Mouse (Mus musculus) neural tube, embryonic 10.5 days (tissue): Measurements from ENCODE around the gene Kcnj4.
"Not testable (repeated sequence)": the region's sequence is repeated elsewhere in the genome, so short reads cannot be mapped to it uniquely, and the experiment has no call there.

Source experiments
- DNase-seq: peaks from one replicate; pipeline ENCODE4 v3.0.0-alpha.2; 2017; ENCODE audit warnings: low spot score; ENCODE audit errors: extremely low spot score

Kcnj4 gene

GRCm38 (mm10) chr15:79456104-79456503 is 48.9 kb downstream of the Kcnj4 start:
- not testable (repeated sequence) for DNase-seq

GRCm38 (mm10) chr15:79455106-79455810 is 49.8 kb downstream of the Kcnj4 start, which contains the start of gene Csnk1e:
Gene Csnk1e, minus strand, starts transcription at chr15:79455566.
- peak; percentile 66 for DNase-seq

- DNase-seq, result no peak
Observed at GRCm38 (mm10) chr15:79453831-79454230, 51.2 kb downstream of the Kcnj4 start.

- DNase-seq, result no peak
Observed at GRCm38 (mm10) chr15:79448041-79448440, 57.0 kb downstream of the Kcnj4 start.

- no peak for DNase-seq
Observed at GRCm38 (mm10) chr15:79445786-79446654, 59.0 kb downstream of the Kcnj4 start.

- DNase-seq, result no peak
Observed at GRCm38 (mm10) chr15:79443856-79444410, 61.1 kb downstream of the Kcnj4 start.

- no peak for DNase-seq
Observed at GRCm38 (mm10) chr15:79442961-79443518, 62.0 kb downstream of the Kcnj4 start.

GRCm38 (mm10) chr15:79442257-79442611 is 62.8 kb downstream of the Kcnj4 start:
- DNase-seq, result no peak

GRCm38 (mm10) chr15:79441331-79442256 is 63.4 kb downstream of the Kcnj4 start:
- peak; percentile 83 for DNase-seq

- no peak for DNase-seq
Observed at GRCm38 (mm10) chr15:79440651-79441330, 64.2 kb downstream of the Kcnj4 start.

GRCm38 (mm10) chr15:79440223-79440622 is 64.8 kb downstream of the Kcnj4 start:
- DNase-seq, result no peak

GRCm38 (mm10) chr15:79439386-79439785 is 65.7 kb downstream of the Kcnj4 start:
- no peak for DNase-seq

- DNase-seq, result no peak
Observed at GRCm38 (mm10) chr15:79438816-79439215, 66.2 kb downstream of the Kcnj4 start.

GRCm38 (mm10) chr15:79438209-79438810 is 66.7 kb downstream of the Kcnj4 start:
- DNase-seq, result no peak

GRCm38 (mm10) chr15:79437541-79438208 is 67.4 kb downstream of the Kcnj4 start:
- no peak for DNase-seq

- DNase-seq, result no peak
Observed at GRCm38 (mm10) chr15:79436481-79436921, 68.5 kb downstream of the Kcnj4 start.

GRCm38 (mm10) chr15:79435191-79435671 is 69.8 kb downstream of the Kcnj4 start:
- DNase-seq, result no peak
